Mouse (Mus musculus): ENCODE results near the gene Ece2. TPM values are rescaled to one million over a fixed set of nuclear protein-coding genes. Genes with fewer than 3 reads are reported as not detected.

The Ece2 gene
- total RNA-seq, 4 experiments from 2014 or later: 31.2 to 43.5 (median 34.1) TPM

DNA sequence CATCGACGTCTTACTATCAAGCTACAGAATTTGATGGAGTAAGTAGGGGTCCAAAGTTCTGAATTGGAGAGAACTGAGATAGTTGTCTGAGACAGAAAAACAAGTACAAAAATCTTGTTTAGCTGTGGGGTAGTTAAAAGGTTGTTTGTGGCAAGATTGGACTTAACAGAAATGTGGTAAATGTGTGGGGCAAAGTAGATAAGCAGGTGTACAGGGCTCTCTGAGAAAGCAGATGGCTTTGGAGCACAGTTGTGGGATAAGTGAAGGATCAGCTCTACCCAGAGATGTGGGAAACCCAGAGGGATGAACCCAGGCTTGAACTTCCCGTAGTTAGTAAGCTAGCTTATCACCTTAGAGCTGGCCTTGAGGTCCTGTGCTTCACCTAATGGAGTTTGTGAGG lies 61.1 kb downstream of the Ece2 start:
- DNase-seq (ENCODE audit: low spot score in 2 of 2): no peak

DNA sequence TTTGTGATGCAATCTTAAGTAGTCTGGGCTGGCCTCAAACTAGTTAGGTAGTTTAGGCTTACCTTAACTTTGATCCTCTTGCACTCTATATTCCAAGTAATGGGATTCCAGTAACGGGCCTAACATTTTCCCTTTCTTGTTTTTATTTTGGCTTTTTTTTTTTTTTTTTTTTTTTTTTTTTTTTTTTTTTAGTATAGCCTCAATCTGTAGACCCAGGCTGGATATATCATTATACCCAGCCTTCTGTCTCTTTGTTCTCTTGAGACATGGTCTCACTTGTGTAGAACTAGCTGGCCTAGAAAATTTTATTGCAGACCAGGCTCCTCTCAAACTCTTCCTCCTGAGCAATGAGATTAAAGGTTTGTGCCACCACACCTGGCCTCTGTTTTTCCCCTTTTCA lies 62.0 kb downstream of the Ece2 start:
- DNase-seq (ENCODE audit: low spot score in 2 of 2): no peak

DNA sequence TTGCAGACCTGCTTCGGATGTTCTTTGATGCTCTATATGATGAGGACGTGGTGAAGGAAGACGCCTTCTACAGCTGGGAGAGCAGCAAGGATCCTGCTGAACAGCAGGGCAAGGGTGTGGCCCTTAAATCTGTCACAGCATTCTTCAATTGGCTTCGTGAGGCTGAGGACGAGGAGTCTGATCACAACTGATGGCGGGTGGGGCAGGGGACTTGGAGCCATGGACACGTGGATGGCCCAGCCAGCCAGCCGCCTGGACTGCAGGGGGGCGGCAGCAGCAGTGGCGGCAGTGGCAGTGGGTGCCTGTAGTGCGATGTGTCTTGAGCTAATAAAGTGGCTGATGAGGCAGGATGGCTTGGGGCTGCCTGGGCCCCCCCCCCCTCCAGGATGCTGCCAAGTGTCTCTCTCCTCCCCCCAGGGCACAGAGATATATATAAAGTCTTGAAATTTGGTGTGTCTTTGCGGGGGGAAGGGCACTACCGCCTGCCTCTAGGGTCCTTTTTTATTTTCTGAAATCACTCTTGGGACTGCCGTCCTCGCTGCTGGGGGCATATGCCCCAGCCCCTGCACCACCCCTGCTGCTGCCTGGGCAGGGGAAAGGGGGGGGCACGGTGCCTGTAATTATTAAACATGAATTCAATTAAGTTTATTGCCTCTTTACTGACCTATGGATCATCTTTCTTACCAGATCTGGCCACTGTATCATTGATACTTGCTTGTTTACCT lies 62.8 kb downstream of the Ece2 start:
- peak in 1 of 2 experiments; percentile 15 for DNase-seq (ENCODE audit: low spot score in 2 of 2)

DNA sequence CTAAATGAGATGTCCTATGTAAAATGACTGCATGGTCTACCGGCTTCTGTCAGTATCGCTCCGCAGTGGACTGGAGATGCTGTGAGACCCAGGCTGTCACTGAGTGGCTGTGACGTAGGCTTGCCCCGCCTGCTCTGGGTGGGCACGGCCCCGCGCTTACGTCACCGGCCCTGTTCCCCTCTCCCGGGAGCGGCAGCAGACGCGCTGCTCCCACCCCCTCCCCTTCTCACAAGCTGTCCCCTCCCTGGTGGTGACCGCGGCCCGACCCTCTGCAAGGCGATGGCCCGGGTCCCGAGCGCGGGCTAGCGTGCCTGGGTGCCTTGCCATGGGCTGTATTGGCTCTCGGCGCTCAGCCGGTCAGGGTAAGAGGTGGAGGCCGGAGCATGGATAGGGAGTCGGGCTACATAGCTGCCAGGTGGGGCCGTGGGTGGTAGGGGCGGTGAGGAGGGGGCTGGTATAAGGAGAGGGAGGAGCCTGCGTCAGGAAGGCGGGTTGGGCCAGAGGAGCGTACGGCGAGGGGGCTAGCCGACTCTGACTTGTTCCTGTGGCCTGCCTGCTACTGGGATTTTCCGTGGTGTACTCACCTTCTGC lies 63.6 kb downstream of the Ece2 start, which contains the start of gene Fam131a:
Gene Fam131a, plus strand, starts transcription at position 131 of the 591 bp plus-strand sequence.
- peak; percentile 92 to 95 for DNase-seq (ENCODE audit: low spot score in 2 of 2)

DNA sequence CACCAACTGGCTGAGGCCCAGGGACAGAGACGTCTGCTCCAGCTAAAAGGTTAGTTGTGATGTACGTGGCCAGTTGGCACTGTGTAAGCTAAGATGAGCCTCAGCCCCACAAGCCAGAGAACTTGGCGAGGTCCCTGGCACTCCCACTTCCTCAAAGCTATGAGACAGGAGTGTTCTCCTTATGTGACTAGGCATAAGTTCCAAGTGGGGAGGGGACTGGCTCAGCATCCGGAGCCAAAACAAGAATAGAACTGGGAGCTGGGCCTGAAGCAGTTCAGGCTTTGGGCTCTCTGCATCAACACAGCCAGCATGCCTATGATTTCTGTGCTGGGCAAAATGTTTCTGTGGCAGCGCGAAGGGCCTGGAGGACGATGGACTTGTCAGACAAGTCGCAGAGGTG lies 65.2 kb downstream of the Ece2 start:
- peak; percentile 80 to 85 for DNase-seq (ENCODE audit: low spot score in 2 of 2)

DNA sequence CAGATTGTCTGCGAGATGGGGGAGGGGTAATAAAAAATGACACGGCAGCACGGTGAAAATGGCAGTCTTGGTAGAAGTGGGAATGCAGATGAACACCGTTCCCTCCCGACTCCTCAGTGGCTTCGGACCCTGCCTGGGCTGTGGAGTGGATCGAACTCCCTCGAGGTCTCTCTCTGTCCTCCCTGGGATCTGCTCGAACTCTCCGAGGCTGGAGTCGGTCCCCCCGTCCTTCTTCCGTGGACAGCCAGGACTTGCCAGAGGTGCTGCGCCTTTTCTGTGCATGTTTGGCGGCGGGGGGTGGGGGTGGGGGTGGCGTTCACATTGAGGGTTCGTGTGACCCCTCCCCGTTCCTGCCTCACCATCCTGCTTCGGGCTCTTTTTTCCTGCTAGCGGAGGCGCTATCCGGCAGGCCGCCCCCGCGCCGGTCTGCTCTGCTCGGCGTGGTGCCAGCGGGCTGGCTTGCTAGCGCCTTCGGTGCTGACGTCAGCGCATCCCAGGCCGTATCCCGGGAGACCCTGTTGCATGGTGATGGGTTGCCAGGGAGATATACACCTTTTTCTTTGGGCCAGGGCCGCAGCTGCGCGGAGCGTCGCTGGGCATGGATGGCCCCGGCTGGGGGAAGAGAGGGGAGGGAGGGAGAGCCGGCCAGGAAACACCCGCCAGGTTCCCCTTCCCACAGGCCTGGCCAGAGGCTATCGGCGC lies 66.1 kb downstream of the Ece2 start:
- peak; percentile 97 to 99 for DNase-seq (ENCODE audit: low spot score in 2 of 2)

Small RNA genes within 50 kb of the gene (microRNA-seq; reads per million reads assigned to microRNA genes)
- 332 to 352 reads per million in 2 experiments for gene Mir1224

Other genes starting within 250 kb of the Ece2 start
- 100 to 1,000 TPM; 202 to 301 (median 225) TPM for gene Abcc5, start 203.4 kb upstream of the Ece2 start, total RNA-seq (2022)
- gene Eif2b5, start 131.0 kb upstream of the Ece2 start, total RNA-seq (2022): 10 to 100 TPM; 48.2 to 57.6 (median 55.7) TPM
- 10 to 100 TPM; 50.2 to 61.7 (median 53.6) TPM for gene Dvl3, start 112.8 kb upstream of the Ece2 start, total RNA-seq (2022)
- 100 to 1,000 TPM; 669 to 728 (median 710) TPM for gene Ap2m1, start 94.3 kb upstream of the Ece2 start, total RNA-seq (2022)
- gene Abcf3, start 81.3 kb upstream of the Ece2 start, total RNA-seq (2022): 100 to 1,000 TPM in 2 of 4 experiments, 10 to 100 TPM in 2; 90.6 to 109 (median 98.4) TPM
- gene Vwa5b2, start 40.4 kb upstream of the Ece2 start, total RNA-seq (2022): 10 to 100 TPM; 35.1 to 40.2 (median 37.2) TPM
- 1 to 10 TPM; 2.1 to 3.3 (median 2.8) TPM for gene Eef1akmt4, start 18.2 kb upstream of the Ece2 start, total RNA-seq (2022)
- gene Gm49333, start 18.2 kb upstream of the Ece2 start, total RNA-seq (2022): not detected
- gene Alg3, start 18.1 kb upstream of the Ece2 start, total RNA-seq (2022): 10 to 100 TPM; 10.9 to 15.6 (median 11.9) TPM
- 10 to 100 TPM; 84.3 to 94.8 (median 91.1) TPM for gene Camk2n2, start 8.5 kb upstream of the Ece2 start, total RNA-seq (2022)
- gene Psmd2, start 21.8 kb downstream of the Ece2 start, total RNA-seq (2022): 100 to 1,000 TPM; 222 to 231 (median 228) TPM
- 100 to 1,000 TPM; 273 to 282 (median 281) TPM for gene Eif4g1, start 38.5 kb downstream of the Ece2 start, total RNA-seq (2022)
- 100 to 1,000 TPM; 395 to 431 (median 412) TPM for gene Fam131a, start 63.4 kb downstream of the Ece2 start, total RNA-seq (2022)
- 10 to 100 TPM; 18.6 to 29.3 (median 22.7) TPM for gene Polr2h, start 87.8 kb downstream of the Ece2 start, total RNA-seq (2022)
- 100 to 1,000 TPM in 1 of 4 experiments, 10 to 100 TPM in 3; 83.1 to 103 (median 87.5) TPM for gene Clcn2, start 87.9 kb downstream of the Ece2 start, total RNA-seq (2022)
- 100 to 1,000 TPM in 2 of 4 experiments, 10 to 100 TPM in 2; 77.0 to 106 (median 95.3) TPM for gene Chrd, start 103.3 kb downstream of the Ece2 start, total RNA-seq (2022)
- gene Thpo, start 104.7 kb downstream of the Ece2 start, total RNA-seq (2022): 10 to 100 TPM in 3 of 4 experiments, 1 to 10 TPM in 1; 9.9 to 15.1 (median 13.2) TPM